Mouse (Mus musculus) inflammation-experienced regulatory T-cells, adult 16 weeks (primary cell): ENCODE measurements around the gene Teddm3. TPM values are rescaled to one million over a fixed set of nuclear protein-coding genes. Genes with fewer than 3 reads are reported as not detected.

ENCODE experiments used
- polyA plus RNA-seq: library from polyadenylated mRNA; unstranded; fragments of 100-300 nt; shearing (Covaris generic); gene quantifications from one replicate; pipeline ENCODE4 v1.2.1, GENCODE M21; 2017

Teddm3 gene
- not detected for polyA plus RNA-seq

GRCm38 (mm10) chr16:21153900-21154299, at the start of gene Teddm3:
Gene Teddm3 (minus strand): TSS chr16:21154000.

Other genes starting within 250 kb of the Teddm3 start
- not detected for gene Ephb3, start 50.8 kb upstream of the Teddm3 start, polyA plus RNA-seq